Mouse (Mus musculus) lung, embryonic 15.5 days (tissue): Measurements from ENCODE around the gene Sfmbt1. TPM values are rescaled to one million over a fixed set of nuclear protein-coding genes. Genes with fewer than 3 reads are reported as not detected.
A peak's percentile ranks its signal among the peaks of the same experiment; 100 is the strongest.

Source experiments
- ATAC-seq: fragments of 200-750 bp; cut with Nextera tagmentation; 2 replicates; pipeline ENCODE4 v1.8.0; 2017; ENCODE audit warnings: moderate number of reproducible peaks, borderline replicate concordance; ENCODE audit not compliant: low FRiP score, low TSS enrichment; ENCODE audit errors: extremely low read depth
- H3K27ac ChIP-seq: fragments of 300-500 bp; sonication (generic); 2 replicates; pipeline ENCODE4 v1.5.1; 2015; ENCODE audit warnings: moderate library complexity, mild to moderate bottlenecking, inconsistent platforms
- H3K27me3 ChIP-seq: fragments of 300-500 bp; sonication (generic); 2 replicates; pipeline ENCODE4 v1.6.1; 2015; ENCODE audit warnings: inconsistent platforms
- H3K36me3 ChIP-seq: fragments of 300-500 bp; sonication (generic); 2 replicates; pipeline ENCODE4 v1.6.1; 2015; ENCODE audit warnings: inconsistent platforms
- H3K4me1 ChIP-seq: fragments of 300-500 bp; sonication (generic); 2 replicates; pipeline ENCODE4 v1.6.1; 2015; ENCODE audit warnings: inconsistent platforms
- H3K4me2 ChIP-seq: fragments of 300-500 bp; sonication (generic); 2 replicates; pipeline ENCODE4 v1.6.1; 2015; ENCODE audit warnings: inconsistent platforms, mild to moderate bottlenecking, moderate library complexity
- H3K4me3 ChIP-seq: fragments of 300-500 bp; sonication (generic); 2 replicates; pipeline ENCODE4 v1.5.1; 2015; ENCODE audit warnings: mild to moderate bottlenecking, inconsistent platforms
- H3K9ac ChIP-seq: fragments of 300-500 bp; sonication (generic); 2 replicates; pipeline ENCODE4 v1.6.1; 2015; ENCODE audit warnings: inconsistent platforms
- H3K9me3 ChIP-seq: fragments of 300-500 bp; sonication (generic); 2 replicates; pipeline ENCODE4 v1.6.1; 2016; ENCODE audit warnings: inconsistent platforms
- WGBS: fragments of 180-500 bp; shearing (Covaris S2); methylation state at CpG from one replicate; pipeline ENCODE4 v1.1.7; 2015; 5-methylcytosine and 5-hydroxymethylcytosine counted together
- polyA plus RNA-seq: library from polyadenylated mRNA; unstranded; fragments of >200 nt; fragmentation: Nextera tagmentation; extraction: Ambion mirVana; gene quantifications from 2 replicates; pipeline ENCODE4 v1.2.1, GENCODE M21; 2015

Sfmbt1 gene
- polyA plus RNA-seq, 1 experiment from 2014 or later: 12.7 TPM

- Histone ChIP-seq H3K9me3 (no peaks in the 10 kb centered on the region), H3K9ac (no peak overlapping the region), H3K27ac (no peak overlapping the region), H3K36me3 (no peaks in the 10 kb centered on the region; the same call in 1 of the 2 replicates), H3K4me1 (peaks cover 25% of the 10 kb centered on the region), H3K27me3 (no peaks in the 10 kb centered on the region), H3K4me2 (no peak overlapping the region), H3K4me3 (no peak overlapping the region)
- WGBS: 62% methylated on average over 3 of the region's 3 CpGs
- ATAC-seq: no peak
These were observed 150.7 kb downstream of the Sfmbt1 start for GRCm38 (mm10) chr14:30865311-30865710.

GRCm38 (mm10) chr14:30867042-30867441, 152.4 kb downstream of the Sfmbt1 start:
- Histone ChIP-seq H3K9me3 (no peaks in the 10 kb centered on the region), H3K4me1 (peaks cover 18% of the 10 kb centered on the region), H3K27me3 (no peaks in the 10 kb centered on the region), H3K36me3 (no peaks in the 10 kb centered on the region; the same call in 1 of the 2 replicates), H3K9ac (no peak overlapping the region), H3K4me2 (no peak overlapping the region), H3K4me3 (no peak overlapping the region), H3K27ac (no peak overlapping the region)
- ATAC-seq: no peak
- WGBS: 17% methylated on average over 5 of the region's 5 CpGs

GRCm38 (mm10) chr14:30868826-30869225, 154.2 kb downstream of the Sfmbt1 start:
- no peak overlapping the region for H3K4me2 ChIP-seq
- no peak overlapping the region for H3K27ac ChIP-seq
- 83% methylated on average over 10 of the region's 10 CpGs for WGBS
- H3K9me3 ChIP-seq: no peaks in the 10 kb centered on the region
- H3K4me3 ChIP-seq: no peak overlapping the region
- H3K36me3 ChIP-seq: peaks cover 5% of the 10 kb centered on the region; the same call in 1 of the 2 replicates
- H3K9ac ChIP-seq: no peak overlapping the region
- H3K27me3 ChIP-seq: no peaks in the 10 kb centered on the region
- peaks cover 17% of the 10 kb centered on the region for H3K4me1 ChIP-seq
- no peak for ATAC-seq

- H3K27me3 ChIP-seq: no peaks in the 10 kb centered on the region
- H3K4me1 ChIP-seq: peaks cover 23% of the 10 kb centered on the region
- H3K4me3 ChIP-seq: no peak overlapping the region
- no peak overlapping the region for H3K9ac ChIP-seq
- no peak for ATAC-seq
- peak overlapping the region; percentile 81 for H3K27ac ChIP-seq
- H3K4me2 ChIP-seq: no peak overlapping the region
- 76% methylated on average over 8 of the region's 8 CpGs for WGBS
- H3K36me3 ChIP-seq: peaks cover 5% of the 10 kb centered on the region; the same call in 1 of the 2 replicates
- H3K9me3 ChIP-seq: no peaks in the 10 kb centered on the region
These were observed 154.7 kb downstream of the Sfmbt1 start for GRCm38 (mm10) chr14:30869391-30869801.

GRCm38 (mm10) chr14:30870206-30871147, 155.8 kb downstream of the Sfmbt1 start:
- Histone ChIP-seq H3K4me1 (peaks cover 32% of the 10 kb centered on the region), H3K9ac (no peak overlapping the region), H3K9me3 (no peaks in the 10 kb centered on the region), H3K4me3 (no peak overlapping the region), H3K4me2 (no peak overlapping the region), H3K36me3 (peaks cover 8% of the 10 kb centered on the region; the same call in 1 of the 2 replicates), H3K27ac (peak overlapping the region; percentile 81), H3K27me3 (no peaks in the 10 kb centered on the region)
- WGBS: 61% methylated on average over 25 of the region's 25 CpGs
- ATAC-seq: peak; percentile 67

Other genes with a start within 250 kb of the Sfmbt1 start
- 24.6 and 26.7 TPM in 2 replicates for gene Dcp1a, start 235.3 kb upstream of the Sfmbt1 start, polyA plus RNA-seq
- 7.1 and 8.9 TPM in 2 replicates for gene Cacna1d, start 223.4 kb upstream of the Sfmbt1 start, polyA plus RNA-seq
- gene Tkt, start 166.5 kb upstream of the Sfmbt1 start, polyA plus RNA-seq: 281 and 289 TPM in 2 replicates
- gene Prkcd, start 88.6 kb upstream of the Sfmbt1 start, polyA plus RNA-seq: 57.9 and 61.7 TPM in 2 replicates
- gene Rft1, start 60.5 kb upstream of the Sfmbt1 start, polyA plus RNA-seq: 17.4 and 17.8 TPM in 2 replicates
- gene Tmem110, start 110.7 kb downstream of the Sfmbt1 start, polyA plus RNA-seq: 29.9 and 30.0 TPM in 2 replicates
- 8.0 and 9.3 TPM in 2 replicates for gene Mustn1, start 164.4 kb downstream of the Sfmbt1 start, polyA plus RNA-seq
- 0.16 and 0.70 TPM in 2 replicates for gene Itih4, start 171.6 kb downstream of the Sfmbt1 start, polyA plus RNA-seq
- gene Itih3, start 208.9 kb downstream of the Sfmbt1 start, polyA plus RNA-seq: 0.50 and 2.4 TPM in 2 replicates
- 0.06 and 0.31 TPM in 2 replicates for gene Itih1, start 228.4 kb downstream of the Sfmbt1 start, polyA plus RNA-seq
- 12.8 and 13.1 TPM in 2 replicates for gene Nek4, start 236.5 kb downstream of the Sfmbt1 start, polyA plus RNA-seq